Mouse (Mus musculus): ENCODE results near the gene C4b. TPM values are rescaled to one million over a fixed set of nuclear protein-coding genes. Genes with fewer than 3 reads are reported as not detected.

The C4b gene
- polyA plus RNA-seq, 1 experiment: 137 TPM

DNA sequence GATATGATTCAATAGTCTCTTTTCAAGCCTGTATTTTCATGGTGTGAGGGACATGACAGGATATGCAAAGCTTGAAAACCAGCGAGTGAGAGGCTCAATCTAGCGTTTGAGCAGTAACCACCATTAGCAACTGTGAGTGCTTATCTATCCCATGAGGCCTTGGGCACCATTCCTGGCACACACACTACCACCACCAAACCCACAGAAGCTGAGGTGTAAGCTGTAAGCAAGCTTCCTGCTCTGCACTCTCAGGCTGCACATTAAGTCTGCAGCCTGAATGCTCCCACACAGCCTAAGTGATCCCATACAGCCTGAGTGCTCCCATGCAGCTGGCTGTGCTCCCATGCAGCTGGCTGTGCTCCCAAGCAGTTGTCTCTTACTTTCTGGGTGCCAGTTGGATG is 43.0 kb downstream of the C4b start:
- DNase-seq: no peak
- Histone ChIP-seq H3K4me1 (ENCODE audit: control insufficient read depth, insufficient read depth, low read length) (peaks cover 4% of the 10 kb centered on the region), H3K4me3 (replicated peaks; ENCODE audit: extremely low read depth, low read depth, low read length) (no peak overlapping the region)
- WGBS: 39% methylated on average over 2 of the region's 2 CpGs
- no peak for TF ChIP-seq POLR2A (IDR thresholded peaks at IDR 0.05; ENCODE audit: borderline replicate concordance, extremely low read depth, low read depth, low read length)
- TF ChIP-seq CTCF (IDR thresholded peaks at IDR 0.05; ENCODE audit: insufficient read depth, low read length): no peak

- H3K4me1 ChIP-seq (ENCODE audit: control insufficient read depth, insufficient read depth, low read length): peaks cover 4% of the 10 kb centered on the region
- DNase-seq: no peak
- no peak overlapping the region for H3K4me3 ChIP-seq (replicated peaks; ENCODE audit: extremely low read depth, low read depth, low read length)
- WGBS: 48% methylated on average over 14 of the region's 14 CpGs
- TF ChIP-seq POLR2A (IDR thresholded peaks at IDR 0.05; ENCODE audit: borderline replicate concordance, extremely low read depth, low read depth, low read length) (no peak), CTCF (IDR thresholded peaks at IDR 0.05; ENCODE audit: insufficient read depth, low read length) (no peak)
Measured at GRCm38 (mm10) chr17:34699575-34700408, 43.9 kb downstream of the C4b start.

DNA sequence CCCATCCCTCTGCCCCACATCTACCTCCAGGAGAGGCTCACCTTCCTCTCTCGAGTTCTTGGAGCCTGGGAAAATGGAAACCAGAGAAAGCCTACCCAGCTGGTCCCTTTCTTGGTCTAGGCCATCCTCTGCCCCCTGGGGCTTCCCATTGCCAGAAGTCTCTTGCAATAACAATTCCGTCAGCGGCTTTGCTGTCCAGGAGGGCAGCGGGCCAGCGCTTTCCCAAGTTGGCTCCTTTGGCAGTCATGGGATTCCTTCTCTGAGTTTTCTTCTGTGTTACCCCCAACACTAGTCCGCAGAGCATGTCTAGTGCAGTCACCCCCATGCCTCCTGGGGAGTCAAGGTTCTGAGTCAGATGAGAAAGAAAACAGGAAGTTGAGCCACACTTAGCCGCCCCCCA is 50.8 kb downstream of the C4b start:
- TF ChIP-seq POLR2A (IDR thresholded peaks at IDR 0.05; ENCODE audit: borderline replicate concordance, extremely low read depth, low read depth, low read length) (no peak), CTCF (IDR thresholded peaks at IDR 0.05; ENCODE audit: insufficient read depth, low read length) (no peak)
- whole genome bisulfite sequencing: 55% methylated on average over 7 of the region's 7 CpGs
- peaks cover 11% of the 10 kb centered on the region for H3K4me1 ChIP-seq (ENCODE audit: control insufficient read depth, insufficient read depth, low read length)
- DNase-seq: peak; percentile 50
- no peak overlapping the region for H3K4me3 ChIP-seq (replicated peaks; ENCODE audit: extremely low read depth, low read depth, low read length)

- TF ChIP-seq POLR2A (IDR thresholded peaks at IDR 0.05; ENCODE audit: borderline replicate concordance, extremely low read depth, low read depth, low read length) (no peak), CTCF (IDR thresholded peaks at IDR 0.05; ENCODE audit: insufficient read depth, low read length) (no peak)
- 18% methylated on average over 4 of the region's 4 CpGs for WGBS
- H3K4me1 ChIP-seq (ENCODE audit: control insufficient read depth, insufficient read depth, low read length): peaks cover 11% of the 10 kb centered on the region
- H3K4me3 ChIP-seq (replicated peaks; ENCODE audit: extremely low read depth, low read depth, low read length): no peak overlapping the region
- peak; percentile 32 for DNase-seq
Measured at GRCm38 (mm10) chr17:34690458-34690857, 53.2 kb downstream of the C4b start.

- 93% methylated on average over 7 of the region's 7 CpGs for WGBS
- TF ChIP-seq POLR2A (IDR thresholded peaks at IDR 0.05; ENCODE audit: borderline replicate concordance, extremely low read depth, low read depth, low read length): no peak
- no peak for TF ChIP-seq CTCF (IDR thresholded peaks at IDR 0.05; ENCODE audit: insufficient read depth, low read length)
- H3K4me1 ChIP-seq (ENCODE audit: control insufficient read depth, insufficient read depth, low read length): peaks cover 15% of the 10 kb centered on the region
- no peak overlapping the region for H3K4me3 ChIP-seq (replicated peaks; ENCODE audit: extremely low read depth, low read depth, low read length)
- no peak for DNase-seq
Measured at GRCm38 (mm10) chr17:34688889-34689288, 54.8 kb downstream of the C4b start.

- H3K4me1 ChIP-seq (ENCODE audit: control insufficient read depth, insufficient read depth, low read length): peaks cover 22% of the 10 kb centered on the region
- no peak for DNase-seq
- WGBS: 57% methylated on average over 28 of the region's 28 CpGs
- H3K4me3 ChIP-seq (replicated peaks; ENCODE audit: extremely low read depth, low read depth, low read length): no peak overlapping the region
- TF ChIP-seq CTCF (IDR thresholded peaks at IDR 0.05; ENCODE audit: insufficient read depth, low read length) (no peak), POLR2A (IDR thresholded peaks at IDR 0.05; ENCODE audit: borderline replicate concordance, extremely low read depth, low read depth, low read length) (no peak)
Measured at GRCm38 (mm10) chr17:34685120-34686110, 58.3 kb downstream of the C4b start.

GRCm38 (mm10) chr17:34684253-34684893 is 59.3 kb downstream of the C4b start:
- peaks cover 20% of the 10 kb centered on the region for H3K4me1 ChIP-seq (ENCODE audit: control insufficient read depth, insufficient read depth, low read length)
- DNase-seq: no peak
- WGBS: 38% methylated on average over 9 of the region's 9 CpGs
- H3K4me3 ChIP-seq (replicated peaks; ENCODE audit: extremely low read depth, low read depth, low read length): no peak overlapping the region
- TF ChIP-seq CTCF (IDR thresholded peaks at IDR 0.05; ENCODE audit: insufficient read depth, low read length) (no peak), POLR2A (IDR thresholded peaks at IDR 0.05; ENCODE audit: borderline replicate concordance, extremely low read depth, low read depth, low read length) (no peak)

DNA sequence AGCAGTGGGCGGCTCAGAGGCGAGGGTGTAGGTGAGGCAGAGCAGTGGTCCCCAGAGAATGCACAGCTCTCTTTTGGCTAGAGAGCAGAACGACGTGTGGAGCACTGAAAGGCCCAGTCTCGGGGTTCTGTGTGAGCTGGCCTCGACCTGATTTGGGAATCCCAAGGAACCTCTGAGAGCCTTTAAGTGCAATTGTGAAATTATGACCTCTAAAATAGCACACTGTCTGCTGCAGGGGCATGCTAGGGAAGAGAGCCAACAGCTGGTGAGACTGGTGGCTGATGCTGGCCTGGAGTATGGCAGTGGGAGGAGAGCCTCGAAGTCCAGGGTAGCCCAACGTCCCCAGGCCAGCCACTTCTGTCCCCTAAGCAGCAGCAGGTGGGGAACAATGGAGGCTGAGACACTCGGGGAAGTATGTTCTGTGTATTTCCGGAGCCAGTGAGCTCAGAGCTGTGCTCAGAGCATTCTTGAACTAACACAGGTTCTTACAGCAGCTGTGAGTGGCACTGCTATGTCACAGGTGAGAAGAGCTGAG is 59.9 kb downstream of the C4b start:
- peak; percentile 50 for DNase-seq
- WGBS: 50% methylated on average over 10 of the region's 10 CpGs
- Histone ChIP-seq H3K4me3 (replicated peaks; ENCODE audit: extremely low read depth, low read depth, low read length) (no peak overlapping the region), H3K4me1 (ENCODE audit: control insufficient read depth, insufficient read depth, low read length) (peaks cover 20% of the 10 kb centered on the region)
- TF ChIP-seq POLR2A (IDR thresholded peaks at IDR 0.05; ENCODE audit: borderline replicate concordance, extremely low read depth, low read depth, low read length): no peak
- TF ChIP-seq CTCF (IDR thresholded peaks at IDR 0.05; ENCODE audit: insufficient read depth, low read length): no peak

DNA sequence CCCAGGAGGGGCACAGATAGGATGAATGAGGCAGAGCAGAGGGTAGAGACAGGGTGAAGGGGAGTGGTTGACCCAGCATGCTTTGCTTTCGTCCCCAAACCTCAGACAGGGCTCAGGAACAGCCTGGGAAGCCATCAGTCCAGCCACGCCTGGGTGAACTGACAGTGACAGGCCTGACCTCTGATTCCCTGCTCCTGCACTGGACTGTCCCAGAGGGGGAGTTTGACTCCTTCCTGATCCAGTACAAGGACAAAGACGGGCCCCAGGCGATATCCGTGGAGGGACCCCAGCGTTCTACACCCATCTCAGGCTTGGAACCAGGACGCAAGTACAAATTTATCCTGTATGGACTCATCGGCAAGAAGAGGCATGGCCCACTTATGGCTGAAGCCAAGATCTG is 60.5 kb downstream of the C4b start:
- no peak for TF ChIP-seq POLR2A (IDR thresholded peaks at IDR 0.05; ENCODE audit: borderline replicate concordance, extremely low read depth, low read depth, low read length)
- Histone ChIP-seq H3K4me1 (ENCODE audit: control insufficient read depth, insufficient read depth, low read length) (peaks cover 20% of the 10 kb centered on the region), H3K4me3 (replicated peaks; ENCODE audit: extremely low read depth, low read depth, low read length) (no peak overlapping the region)
- DNase-seq: no peak
- 80% methylated on average over 8 of the region's 8 CpGs for WGBS
